Mouse (Mus musculus) ES-E14 (cell line): ENCODE data around the gene Mrpl48. TPM values are rescaled to one million over a fixed set of nuclear protein-coding genes. Genes with fewer than 3 reads are reported as not detected.

ENCODE experiments used
- DNase-seq: peaks from one replicate; pipeline ENCODE4 v3.0.0-alpha.2; 2013; ENCODE audit warnings: low read depth, low spot score
- H3K27ac ChIP-seq: 2 replicates; pipeline ENCODE4 v1.5.1; 2012; ENCODE audit warnings: low read depth, mild to moderate bottlenecking, low read length, moderate library complexity, mixed read lengths; ENCODE audit not compliant: poor library complexity, insufficient read depth, severe bottlenecking
- H3K36me3 ChIP-seq: 2 replicates; pipeline ENCODE4 v1.6.1; 2012; ENCODE audit warnings: mild to moderate bottlenecking, low read length, moderate library complexity, mixed read lengths; ENCODE audit not compliant: control insufficient read depth, poor library complexity, insufficient read depth, severe bottlenecking
- H3K4me1 ChIP-seq, 2 experiments: fragments of 150-350 bp in 1 of 2; sonication (generic) in 1 of 2; 2 replicates each; pipeline ENCODE4 v1.6.1; 2012; ENCODE audit warnings: low read length in 2 of 2, mild to moderate bottlenecking in 1 of 2, mixed read lengths in 1 of 2; ENCODE audit not compliant: control insufficient read depth in 2 of 2, insufficient read depth in 2 of 2, poor library complexity in 1 of 2
- H3K4me3 ChIP-seq, 2 experiments: fragments of 150-350 bp in 1 of 2; sonication (generic) in 1 of 2; 2 replicates each; pipeline ENCODE4 v1.5.1; 2012; ENCODE audit warnings: low read length in 2 of 2, low read depth in 1 of 2, mild to moderate bottlenecking in 1 of 2, mixed read lengths in 1 of 2; ENCODE audit not compliant: insufficient read depth in 1 of 2, poor library complexity in 1 of 2, severe bottlenecking in 1 of 2
- H3K9ac ChIP-seq: 2 replicates; pipeline ENCODE4 v1.6.1; 2012; ENCODE audit warnings: low read depth, mild to moderate bottlenecking, low read length, mixed read lengths; ENCODE audit not compliant: poor library complexity, insufficient read depth, severe bottlenecking
- H3K9me3 ChIP-seq: fragments of 150-350 bp; sonication (generic); 2 replicates; pipeline ENCODE4 v1.6.1; 2012; ENCODE audit warnings: low read depth, mild to moderate bottlenecking, low read length; ENCODE audit not compliant: control insufficient read depth, insufficient read depth
- CHD2 ChIP-seq: IDR thresholded peaks from 2 replicates; pipeline ENCODE4 v1.6.1; 2014; ENCODE audit warnings: mild to moderate bottlenecking, low read depth, low read length, inconsistent platforms
- HCFC1 ChIP-seq: IDR thresholded peaks from 2 replicates; pipeline ENCODE4 v1.6.1; 2012; ENCODE audit warnings: low read length, inconsistent platforms, borderline replicate concordance; ENCODE audit not compliant: insufficient read depth
- MAFK ChIP-seq: IDR thresholded peaks from 2 replicates; pipeline ENCODE4 v1.6.1; 2014; ENCODE audit warnings: mild to moderate bottlenecking, low read depth, low read length, inconsistent platforms; ENCODE audit not compliant: insufficient read depth
- ZC3H11A ChIP-seq: IDR thresholded peaks from 2 replicates; pipeline ENCODE4 v1.6.1; 2012; ENCODE audit warnings: low read depth, mild to moderate bottlenecking, inconsistent platforms, low read length, borderline replicate concordance
- ZNF384 ChIP-seq: IDR thresholded peaks from 2 replicates; pipeline ENCODE4 v1.6.1; 2012; ENCODE audit warnings: low read depth, low read length, inconsistent platforms
- in situ Hi-C, 2 experiments: fragments of 600-800 bp; cut with MboI; formaldehyde crosslinking; loops; one replicate each; pipeline ENCODE4 v1.15.1; 2025; ENCODE audit warnings: low sequenced_read_pairs in 2 of 2, inconsistent platforms in 1 of 2; ENCODE audit not compliant: unreplicated experiment in 2 of 2
- total RNA-seq: library from RNA; depleted of rRNA; stranded (reverse); fragments of 300-350 nt; gene quantifications from 2 replicates; pipeline ENCODE4 v1.2.3, GENCODE M21; 2012

Mrpl48 gene
- total RNA-seq, 1 experiment, result 30.9 TPM

GRCm38 (mm10) chr7:100651011-100651410 lies 42.9 kb upstream of the Mrpl48 start:
- DNase-seq, result no peak
- in situ Hi-C loops, result no loop called here

GRCm38 (mm10) chr7:100650421-100650820 lies 42.3 kb upstream of the Mrpl48 start:
- H3K4me3 ChIP-seq, result no peak overlapping the region
- no peaks in the 10 kb centered on the region for H3K9me3 ChIP-seq
- TF ChIP-seq ZNF384 (no peak), MAFK (no peak), ZC3H11A (no peak), HCFC1 (no peak), CHD2 (no peak)
- H3K4me1 ChIP-seq, result peaks cover 0 to 4% of the 10 kb centered on the region in 2 experiments; a peak in 2 of 4 replicates
- no peak overlapping the region for H3K27ac ChIP-seq
- in situ Hi-C loops, result no loop called here
- DNase-seq, result no peak
- no peak overlapping the region for H3K9ac ChIP-seq
- no peaks in the 10 kb centered on the region for H3K36me3 ChIP-seq

More at GRCm38 (mm10) chr7:100651011-100651410, 42.9 kb upstream of the Mrpl48 start:
- TF ChIP-seq CHD2 (no peak), HCFC1 (no peak), MAFK (no peak), ZC3H11A (no peak), ZNF384 (no peak)
- no peak overlapping the region for H3K9ac ChIP-seq
- H3K27ac ChIP-seq, result no peak overlapping the region
- peaks cover 0 to 4% of the 10 kb centered on the region in 2 experiments; a peak in 2 of 4 replicates for H3K4me1 ChIP-seq
- H3K36me3 ChIP-seq, result no peaks in the 10 kb centered on the region
- no peak overlapping the region for H3K4me3 ChIP-seq
- H3K9me3 ChIP-seq, result no peaks in the 10 kb centered on the region

GRCm38 (mm10) chr7:100649826-100650225 lies 41.7 kb upstream of the Mrpl48 start:
- no peak for DNase-seq
- H3K4me3 ChIP-seq, result no peak overlapping the region
- H3K27ac ChIP-seq, result no peak overlapping the region
- no peaks in the 10 kb centered on the region for H3K9me3 ChIP-seq
- H3K4me1 ChIP-seq, result peaks cover 0 to 4% of the 10 kb centered on the region in 2 experiments; a peak in 2 of 4 replicates
- TF ChIP-seq CHD2, result no peak
- no peak for TF ChIP-seq MAFK
- no peak for TF ChIP-seq HCFC1
- no peak for TF ChIP-seq ZC3H11A
- no peak for TF ChIP-seq ZNF384
- in situ Hi-C loops, result no loop called here
- no peak overlapping the region for H3K9ac ChIP-seq
- no peaks in the 10 kb centered on the region; the same call in 1 of the 2 replicates for H3K36me3 ChIP-seq

- no peak for TF ChIP-seq CHD2
- DNase-seq, result no peak
Observed at GRCm38 (mm10) chr7:100649095-100649494, 41.0 kb upstream of the Mrpl48 start.

GRCm38 (mm10) chr7:100645147-100645546 lies 37.0 kb upstream of the Mrpl48 start:
- Histone ChIP-seq H3K9me3 (no peaks in the 10 kb centered on the region), H3K4me1 (peaks cover 0 to 4% of the 10 kb centered on the region in 2 experiments; a peak in 1 of 4 replicates), H3K36me3 (no peaks in the 10 kb centered on the region; the same call in none of the 2 replicates), H3K4me3 (no peak overlapping the region), H3K9ac (no peak overlapping the region), H3K27ac (no peak overlapping the region)
- peak; percentile 77 for DNase-seq
- TF ChIP-seq ZC3H11A (peak; percentile 50; the same call in 1 of the 2 replicates), HCFC1 (no peak)
- in situ Hi-C loops, result no loop called here

More at GRCm38 (mm10) chr7:100649095-100649494, 41.0 kb upstream of the Mrpl48 start:
- in situ Hi-C loops, result no loop called here
- H3K36me3 ChIP-seq, result no peaks in the 10 kb centered on the region; the same call in 1 of the 2 replicates
- H3K27ac ChIP-seq, result no peak overlapping the region
- peaks cover 0 to 4% of the 10 kb centered on the region in 2 experiments; a peak in 2 of 4 replicates for H3K4me1 ChIP-seq
- H3K4me3 ChIP-seq, result no peak overlapping the region
- no peaks in the 10 kb centered on the region for H3K9me3 ChIP-seq
- no peak overlapping the region for H3K9ac ChIP-seq
